11 mouse cellular contexts compared by ENCODE assay signal in genomic region chr4:130140992-130141402, GRCm38 (mm10). TPM values are rescaled to one million over a fixed set of nuclear protein-coding genes. Genes with fewer than 3 reads are reported as not detected.
DNase-seq lines count a peak whose midpoint lies in the region; ATAC-seq and TF ChIP-seq lines count a peak whose summit lies in the region.
"Had no signal": no experiment of that assay in that cellular context is flagged by ENCODE, and none has a peak within 500 bp of the region (broad histone marks: within the 10 kb centered on the region; RNA-seq: fewer than 3 reads in every experiment).

No protein-coding gene starts in this region.

- peak; percentile 51; the same call in 1 of the 2 replicates for ATAC-seq in hindbrain, embryonic 12.5 days (ENCODE audit: low FRiP score)
- no peak for ATAC-seq in neural tube, embryonic 12.5 days (ENCODE audit: low FRiP score, low read depth)
- ATAC-seq: lung, postnatal 0 days had no signal

- H3K4me2 ChIP-seq in hindbrain, embryonic 12.5 days (replicated peaks): peak overlapping the region; percentile 16; the same call in 1 of the 2 replicates
- H3K4me2 ChIP-seq in neural tube, embryonic 12.5 days (replicated peaks): peak overlapping the region; percentile 16; the same call in 1 of the 2 replicates

- 0 out of 2 replicates have a peak, but pooled peaks cover 3% of the 10 kb centered on the region for H3K9me3 ChIP-seq in hindbrain, embryonic 12.5 days (replicated peaks)
- H3K9me3 ChIP-seq in neural tube, embryonic 12.5 days: no peaks in the 10 kb centered on the region

- H3K27me3 ChIP-seq in hindbrain, embryonic 12.5 days: peaks cover 46% of the 10 kb centered on the region
- H3K27me3 ChIP-seq in neural tube, embryonic 12.5 days (replicated peaks): peaks cover 56% of the 10 kb centered on the region
- H3K27me3 ChIP-seq in kidney, adult 2 months (replicated peaks; ENCODE audit: control insufficient read depth, insufficient read depth, low read length): peaks cover 1% of the 10 kb centered on the region; the same call in 1 of the 2 replicates

- H3K27ac ChIP-seq in hindbrain, embryonic 12.5 days: peak overlapping the region; percentile 49; the same call in 1 of the 2 replicates
- H3K27ac ChIP-seq in left cerebral cortex, adult 2 months: peak overlapping the region; percentile 29; the same call in 1 of the 2 replicates
- no peak overlapping the region for H3K27ac ChIP-seq in neural tube, embryonic 12.5 days
- H3K27ac ChIP-seq in kidney, adult 2 months (ENCODE audit: insufficient read depth, low read depth, low read length): no peak overlapping the region

- peak; percentile 68 for DNase-seq in brain, embryonic 14.5 days (ENCODE audit: low read depth)
- DNase-seq in left cerebral cortex, adult 2 months (ENCODE audit: extremely low spot score in 1 of 2, low spot score in 2 of 2): peak; percentile 47 to 67
- DNase-seq in kidney, adult 2 months: no peak
- no peak for DNase-seq in adrenal gland, adult 8-10 months
- DNase-seq in heart, postnatal 25 days (ENCODE audit: low spot score): no peak
- no peak for DNase-seq in kidney, adult 18-20 months
- DNase-seq: kidney, postnatal 36 days; thymus, postnatal 4 days had no signal

- H3K9ac ChIP-seq in hindbrain, embryonic 12.5 days: no peak overlapping the region
- H3K9ac ChIP-seq in neural tube, embryonic 12.5 days: no peak overlapping the region

- H3K4me1 ChIP-seq in hindbrain, embryonic 12.5 days: peaks cover 25% of the 10 kb centered on the region
- H3K4me1 ChIP-seq in neural tube, embryonic 12.5 days: peaks cover 27% of the 10 kb centered on the region
- no peaks in the 10 kb centered on the region for H3K4me1 ChIP-seq in kidney, adult 2 months (ENCODE audit: control insufficient read depth, insufficient read depth, low read length)

- no peak for TF ChIP-seq CTCF in brain, embryonic 14.5 days (IDR thresholded peaks at IDR 0.05; ENCODE audit: borderline replicate concordance, extremely low read depth, insufficient read depth, insufficient read length)
- no peak for TF ChIP-seq CTCF in left cerebral cortex, adult 2 months (IDR thresholded peaks at IDR 0.05)
- TF ChIP-seq CTCF in kidney, adult 2 months (conservative IDR thresholded peaks at IDR 0.05; ENCODE audit: insufficient read depth, insufficient read length, low read depth, low read length): no peak

- H3K36me3 ChIP-seq in hindbrain, embryonic 12.5 days: no peaks in the 10 kb centered on the region
- no peaks in the 10 kb centered on the region for H3K36me3 ChIP-seq in neural tube, embryonic 12.5 days
- H3K36me3 ChIP-seq in kidney, adult 2 months (ENCODE audit: control insufficient read depth, insufficient read depth, low read length): no peaks in the 10 kb centered on the region

- 55% methylated on average over 9 of the region's 9 CpGs for WGBS in hindbrain, embryonic 12.5 days
- 46% methylated on average over 9 of the region's 9 CpGs for WGBS in neural tube, embryonic 12.5 days
- 63% methylated on average over 9 of the region's 9 CpGs for WGBS in kidney, adult 2 months

- H3K4me3 ChIP-seq in hindbrain, embryonic 12.5 days: no peak overlapping the region
- H3K4me3 ChIP-seq in left cerebral cortex, adult 2 months: no peak overlapping the region
- no peak overlapping the region for H3K4me3 ChIP-seq in neural tube, embryonic 12.5 days
- no peak overlapping the region for H3K4me3 ChIP-seq in kidney, adult 2 months (ENCODE audit: insufficient read depth, low read depth, low read length)

- intact Hi-C loops in left cerebral cortex, adult 2 months (cut with DNase I): no loop called here
- intact Hi-C loops in heart, postnatal 25 days (cut with DNase I): no loop called here

- no peak for TF ChIP-seq POLR2A in brain, embryonic 14.5 days (IDR thresholded peaks at IDR 0.05; ENCODE audit: borderline replicate concordance, extremely low read depth, insufficient read depth, insufficient read length, poor library complexity, severe bottlenecking)
- TF ChIP-seq POLR2A in kidney, adult 2 months (IDR thresholded peaks at IDR 0.05; ENCODE audit: low read depth, low read length): no peak

RNA-seq across cellular contexts. Expression of gene Hcrtr1, which starts 1.8 kb away (rescaled TPM):
- 1.4 and 2.0 TPM in 2 replicates for polyA plus RNA-seq in brain, embryonic 14.5 days (2012; rRNA removed)
- polyA plus RNA-seq in hindbrain, embryonic 12.5 days (2016; fragmentation: Nextera tagmentation; extraction: Ambion mirVana): 1.0 and 1.3 TPM in 2 replicates
- total RNA-seq in left cerebral cortex, adult 2 months (2021): 1 to 10 TPM; 1.7 to 2.1 TPM
- 0.52 and 0.62 TPM in 2 replicates for polyA plus RNA-seq in neural tube, embryonic 12.5 days (2016; fragmentation: Nextera tagmentation; extraction: Ambion mirVana)
- 0.54 and 0.56 TPM in 2 replicates for polyA plus RNA-seq in kidney, adult 2 months (2012; rRNA removed)
- 1 to 10 TPM in 2 of 4 experiments, under 1 TPM in 2; 0.49 to 1.9 (median 1.3) TPM for total RNA-seq in adrenal gland, adult 8-10 months (2022)
- total RNA-seq in heart, postnatal 25 days (2021): not detected

RNA-seq across cellular contexts. Expression of gene Tinagl1, which starts 33.9 kb away (rescaled TPM):
- polyA plus RNA-seq in brain, embryonic 14.5 days (2012; rRNA removed): 5.4 and 8.1 TPM in 2 replicates
- 10.6 and 11.0 TPM in 2 replicates for polyA plus RNA-seq in hindbrain, embryonic 12.5 days (2016; fragmentation: Nextera tagmentation; extraction: Ambion mirVana)
- 10 to 100 TPM; 13.3 to 17.0 TPM for total RNA-seq in left cerebral cortex, adult 2 months (2021)
- 5.0 and 5.5 TPM in 2 replicates for polyA plus RNA-seq in neural tube, embryonic 12.5 days (2016; fragmentation: Nextera tagmentation; extraction: Ambion mirVana)
- polyA plus RNA-seq in kidney, adult 2 months (2012; rRNA removed): 118 and 133 TPM in 2 replicates
- 100 to 1,000 TPM in 2 of 4 experiments, 10 to 100 TPM in 2; 80.9 to 133 (median 107) TPM for total RNA-seq in adrenal gland, adult 8-10 months (2022)
- 10 to 100 TPM; 56.0 to 69.2 TPM for total RNA-seq in heart, postnatal 25 days (2021)

RNA-seq across cellular contexts. Expression of gene Pef1, which starts 38.6 kb away (rescaled TPM):
- 59.7 and 71.4 TPM in 2 replicates for polyA plus RNA-seq in brain, embryonic 14.5 days (2012; rRNA removed)
- polyA plus RNA-seq in hindbrain, embryonic 12.5 days (2016; fragmentation: Nextera tagmentation; extraction: Ambion mirVana): 59.7 and 61.0 TPM in 2 replicates
- total RNA-seq in left cerebral cortex, adult 2 months (2021): 10 to 100 TPM; 65.6 to 81.3 TPM
- 64.8 and 66.7 TPM in 2 replicates for polyA plus RNA-seq in neural tube, embryonic 12.5 days (2016; fragmentation: Nextera tagmentation; extraction: Ambion mirVana)
- polyA plus RNA-seq in kidney, adult 2 months (2012; rRNA removed): 129 and 139 TPM in 2 replicates
- total RNA-seq in adrenal gland, adult 8-10 months (2022): 10 to 100 TPM; 81.1 to 93.8 (median 85.9) TPM
- 10 to 100 TPM; 34.7 to 36.6 TPM for total RNA-seq in heart, postnatal 25 days (2021)

Comparison
In these comparisons a context has a peak if more than half of its experiments do, and no peak if none do; other contexts are left out.
1. DNase-seq: peak in brain, embryonic 14.5 days (single experiment) and left cerebral cortex, adult 2 months (2 of 2); none in kidney, adult 2 months (single experiment), adrenal gland, adult 8-10 months (single experiment), heart, postnatal 25 days (single experiment) and kidney, adult 18-20 months (single experiment).
2. H3K27ac ChIP-seq: peak in hindbrain, embryonic 12.5 days (single experiment) and left cerebral cortex, adult 2 months (single experiment); none in neural tube, embryonic 12.5 days (single experiment) and kidney, adult 2 months (single experiment).